Mouse (Mus musculus) heart, adult 11 months (tissue): ENCODE results near the gene Cbarp.

ENCODE experiments used
- DNase-seq: peaks from one replicate; pipeline ENCODE4 v3.0.0; 2022

The Cbarp gene

DNA sequence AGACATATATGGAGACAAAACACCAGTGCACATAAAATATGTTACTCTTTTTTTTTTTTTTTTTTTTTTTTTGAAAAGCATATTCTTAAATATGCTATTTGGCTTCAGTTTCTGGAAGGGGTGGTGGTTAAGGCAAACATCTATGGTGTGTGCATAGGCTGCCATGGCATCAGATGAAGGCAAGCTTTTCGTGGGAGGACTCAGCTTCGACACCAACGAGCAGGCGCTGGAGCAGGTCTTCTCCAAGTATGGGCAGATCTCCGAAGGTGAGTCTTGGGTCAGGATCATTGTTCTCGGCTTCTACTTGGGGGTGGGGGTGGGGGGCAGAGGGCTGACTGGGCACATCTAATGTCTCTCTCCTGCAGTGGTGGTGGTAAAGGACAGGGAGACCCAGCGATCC is 29.0 kb upstream of the Cbarp start:
- no peak for DNase-seq

DNA sequence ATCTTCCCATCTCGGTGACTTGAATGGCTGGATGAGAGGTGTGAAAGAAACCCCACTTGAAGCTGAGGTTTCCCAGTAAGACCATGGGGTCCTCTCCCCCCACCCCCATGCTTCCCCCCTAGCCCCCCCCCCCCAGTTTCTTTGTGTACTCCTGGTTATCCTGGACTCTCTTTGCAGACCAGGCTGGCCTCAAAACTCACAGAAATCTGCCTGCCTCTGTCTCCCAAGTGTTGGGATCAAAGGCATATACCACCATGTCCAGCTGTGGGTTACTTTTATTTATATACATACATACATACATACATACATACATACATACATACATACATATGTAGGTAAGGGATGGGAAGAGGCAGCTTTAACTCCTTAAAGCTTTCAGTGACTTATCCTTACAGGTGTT is 28.4 kb upstream of the Cbarp start:
- DNase-seq: peak; percentile 93

DNA sequence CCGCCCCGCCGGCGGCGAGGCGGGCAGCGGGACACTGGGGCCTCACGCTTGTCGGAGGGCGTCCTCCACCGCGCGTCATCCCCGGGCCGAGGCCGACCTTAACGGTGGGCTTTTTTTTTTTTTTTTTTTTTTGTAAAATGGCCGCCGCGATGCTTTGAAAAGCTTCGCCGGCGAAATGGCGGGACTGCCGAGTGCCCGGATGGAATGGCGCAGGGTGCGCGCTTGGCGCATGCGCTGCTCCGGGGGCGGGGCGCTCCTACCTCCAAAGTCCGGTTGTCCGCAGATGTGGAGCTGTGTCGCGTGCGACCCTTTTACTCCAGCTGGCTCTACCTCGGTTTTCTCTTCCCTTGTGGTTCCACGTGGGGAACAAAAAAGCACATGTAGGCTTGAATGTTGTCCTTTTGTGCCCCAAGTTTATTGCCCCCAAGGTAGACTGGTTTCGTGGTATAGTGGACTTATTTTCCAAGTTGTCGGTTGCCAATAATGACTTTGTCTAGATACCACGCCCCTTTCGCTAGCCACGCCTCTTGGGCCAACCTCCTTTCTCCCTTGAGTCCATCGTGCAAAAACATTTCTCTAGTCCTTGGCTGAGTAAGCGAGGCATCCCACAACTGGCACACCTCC is 27.5 kb upstream of the Cbarp start:
- peak; percentile 99 for DNase-seq

DNA sequence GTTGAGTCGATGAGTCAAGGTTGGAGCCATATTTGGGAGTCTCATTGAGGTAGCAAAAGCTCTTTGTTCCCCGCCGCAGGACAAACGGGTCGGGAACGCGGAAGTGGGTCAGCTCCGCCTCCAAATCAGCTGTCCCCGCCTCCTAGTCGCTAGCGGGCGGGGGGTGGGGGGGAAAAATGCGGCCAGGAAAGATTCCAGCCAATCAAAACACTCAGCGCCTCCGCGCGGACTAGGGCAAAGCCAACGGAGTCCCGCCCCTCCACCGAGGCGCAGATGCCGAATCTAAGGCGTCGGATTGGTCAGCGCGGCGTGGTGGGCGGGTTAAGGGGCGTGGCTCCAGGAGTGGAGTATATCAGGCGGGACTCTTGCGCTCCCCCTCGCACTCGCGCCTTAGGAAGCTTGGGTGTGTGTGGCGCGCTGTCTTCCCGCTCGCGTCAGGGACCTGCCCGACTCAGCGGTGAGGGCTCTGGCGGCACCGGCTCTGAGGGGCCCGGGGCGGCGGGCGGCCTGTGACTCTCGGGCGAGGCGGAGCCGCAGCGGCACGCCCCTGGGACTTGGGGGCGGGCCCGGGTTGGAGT is 26.9 kb upstream of the Cbarp start:
- DNase-seq: peak; percentile 100

DNA sequence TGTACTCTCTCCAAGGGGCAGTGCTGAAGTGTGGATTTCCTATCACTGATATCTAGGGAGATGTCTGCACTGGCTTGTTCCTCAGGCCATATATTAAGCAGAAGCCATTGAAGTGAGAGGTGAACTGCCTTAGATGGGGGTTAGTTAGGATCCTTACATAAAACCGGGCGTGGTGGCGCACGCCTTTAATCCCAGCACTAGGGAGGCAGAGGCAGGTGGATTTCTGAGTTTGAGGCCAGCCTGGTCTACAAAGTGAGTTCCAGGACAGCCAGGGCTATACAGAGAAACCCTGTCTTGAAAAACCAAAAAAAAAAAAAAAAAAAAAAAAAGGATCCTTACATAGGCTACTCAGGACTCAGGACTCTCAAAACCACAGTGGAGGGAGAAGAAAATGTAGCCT is 25.5 kb upstream of the Cbarp start:
- DNase-seq: peak; percentile 90

DNA sequence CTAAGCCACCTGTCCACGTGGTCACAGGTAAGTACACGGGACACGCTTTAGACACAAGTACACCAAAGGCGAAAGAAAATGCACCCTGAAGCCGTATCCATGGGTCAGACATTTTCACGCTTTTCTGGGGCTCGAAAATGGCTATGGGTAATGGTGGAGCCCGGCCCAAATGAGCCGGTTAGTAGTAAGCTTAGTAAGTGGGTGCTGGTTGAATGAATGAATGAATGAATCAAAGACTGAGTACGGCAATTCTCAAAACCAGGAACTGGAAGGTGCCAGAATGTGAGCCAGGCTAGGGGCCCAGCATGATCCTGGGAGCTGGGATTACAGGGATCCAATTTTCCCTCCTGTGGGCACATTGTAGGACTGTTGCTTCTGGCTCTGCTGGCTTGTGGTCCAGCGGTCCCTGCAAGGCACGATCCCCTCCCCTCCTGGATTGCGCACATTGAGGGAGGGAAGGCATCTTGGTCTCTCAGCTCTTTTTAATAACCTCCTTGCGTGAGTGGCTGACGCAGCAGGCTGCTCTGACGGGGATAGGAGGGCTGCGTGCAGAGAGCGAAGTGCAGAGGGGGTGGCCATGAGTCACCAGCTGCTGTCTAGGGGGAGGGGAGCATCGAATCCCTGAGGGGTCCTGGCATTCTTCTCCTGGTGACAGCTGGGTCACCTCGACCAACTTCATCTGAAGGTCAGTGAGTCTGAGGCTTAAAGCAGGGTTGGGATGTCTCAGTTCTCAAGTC is 24.9 kb upstream of the Cbarp start, which contains the start of gene Cirbp:
TSS of gene Cirbp (plus strand) at position 594 of the 737 bp plus-strand sequence.
- DNase-seq: peak; percentile 97

DNA sequence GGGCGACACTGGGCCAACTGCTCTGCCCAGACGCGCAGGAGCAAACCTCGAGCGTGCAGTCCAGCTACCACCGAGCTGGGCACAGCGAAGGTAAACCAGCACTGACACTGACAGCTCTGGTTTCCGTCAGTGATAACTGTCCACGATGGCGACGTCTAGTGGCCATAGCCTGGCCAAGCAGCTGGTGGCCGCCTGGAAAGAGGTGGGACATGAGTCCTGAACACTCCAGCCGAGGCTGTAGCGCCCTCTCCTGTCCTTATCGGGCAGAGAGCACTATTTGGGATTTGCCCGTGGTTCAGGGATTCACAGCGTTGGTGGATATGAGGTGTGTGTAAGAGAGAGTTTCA is 24.3 kb upstream of the Cbarp start:
- peak; percentile 99 for DNase-seq

DNA sequence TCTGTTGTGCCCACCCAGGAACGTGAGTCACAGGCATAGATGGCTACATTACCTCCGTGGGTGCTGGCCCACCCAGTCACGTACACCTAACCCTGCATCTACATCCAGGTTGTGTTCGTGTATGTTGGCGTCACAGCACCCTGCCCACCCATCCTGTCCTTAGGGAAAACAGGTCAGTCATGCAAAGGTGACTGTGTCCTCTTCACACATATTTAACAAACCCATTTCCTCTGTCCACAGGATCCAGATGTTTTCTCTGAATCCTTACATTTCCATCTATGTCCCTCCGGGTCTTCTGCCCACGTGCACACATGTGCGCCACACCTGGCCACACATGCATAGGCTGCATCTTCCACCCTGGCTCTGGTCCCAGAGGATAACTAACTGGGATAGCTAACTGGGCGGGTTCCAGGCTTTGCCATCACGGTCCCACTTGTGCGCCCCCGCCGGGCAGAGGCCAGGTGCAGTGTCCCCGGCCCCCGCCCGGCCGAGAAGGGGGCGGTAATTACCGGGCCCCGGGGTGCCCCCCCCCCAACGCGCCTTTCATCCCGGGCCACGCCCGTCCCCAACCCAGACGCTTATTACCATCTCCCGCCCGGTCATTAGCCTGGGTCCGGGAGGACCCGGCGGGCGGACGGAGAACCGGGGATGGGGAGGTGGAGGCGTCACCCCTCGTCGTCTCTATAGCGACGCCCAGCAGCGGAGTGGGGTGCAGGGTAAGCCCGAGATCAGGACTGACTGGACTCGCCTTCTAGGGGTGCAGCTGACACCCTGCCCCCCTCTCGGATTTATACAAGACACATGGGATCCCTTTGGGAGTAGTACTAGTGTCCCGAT is 23.7 kb upstream of the Cbarp start:
- peak; percentile 97 for DNase-seq

DNA sequence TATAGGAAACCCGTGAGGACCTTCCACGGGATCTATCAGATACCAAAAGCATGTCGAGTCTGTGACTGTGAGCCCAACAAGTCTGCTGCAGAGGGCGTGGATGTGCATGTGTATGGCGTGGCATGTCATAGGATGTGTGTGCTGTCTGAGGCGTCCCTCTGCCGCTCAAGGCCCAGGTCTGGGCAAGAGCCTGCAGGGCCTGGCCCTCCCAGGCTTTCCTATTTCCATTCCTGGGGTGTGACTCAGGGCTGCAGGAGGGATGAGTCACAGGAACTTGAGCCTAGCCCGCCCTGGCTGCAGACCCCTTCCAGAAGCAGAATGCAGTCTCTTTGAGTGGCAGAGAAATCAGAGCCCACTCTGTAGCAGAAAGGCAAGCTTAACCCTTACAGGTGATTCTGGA is 23.1 kb upstream of the Cbarp start:
- DNase-seq: peak; percentile 97

DNA sequence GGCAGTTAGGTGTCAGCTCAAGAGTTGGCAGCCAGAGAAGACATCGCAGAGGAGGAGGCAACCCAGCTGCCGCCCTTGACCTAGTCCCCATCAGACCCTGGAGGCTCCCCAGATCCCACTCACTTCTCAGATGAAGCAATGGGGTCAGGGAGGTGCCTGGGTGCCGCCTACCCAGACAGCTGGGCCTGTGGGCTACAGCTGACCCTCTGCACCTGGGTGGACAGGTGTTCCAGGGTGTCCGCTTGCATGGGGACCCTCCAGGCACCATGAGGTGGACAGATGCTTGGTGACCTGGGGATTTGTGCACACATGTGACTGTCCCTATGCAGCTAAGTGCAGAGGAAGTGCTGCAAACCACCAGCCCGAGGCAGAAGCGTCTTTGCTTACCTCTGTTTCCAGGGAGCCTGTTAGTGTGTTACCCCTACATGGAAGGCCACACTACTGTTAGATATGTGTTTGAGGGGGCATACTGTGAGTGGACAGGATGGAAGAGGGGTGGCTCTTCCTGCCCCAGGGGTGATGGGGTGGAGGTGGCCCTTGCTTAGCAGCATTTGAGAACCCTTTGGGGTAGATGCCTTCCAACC is 22.2 kb upstream of the Cbarp start:
- peak; percentile 96 for DNase-seq

DNA sequence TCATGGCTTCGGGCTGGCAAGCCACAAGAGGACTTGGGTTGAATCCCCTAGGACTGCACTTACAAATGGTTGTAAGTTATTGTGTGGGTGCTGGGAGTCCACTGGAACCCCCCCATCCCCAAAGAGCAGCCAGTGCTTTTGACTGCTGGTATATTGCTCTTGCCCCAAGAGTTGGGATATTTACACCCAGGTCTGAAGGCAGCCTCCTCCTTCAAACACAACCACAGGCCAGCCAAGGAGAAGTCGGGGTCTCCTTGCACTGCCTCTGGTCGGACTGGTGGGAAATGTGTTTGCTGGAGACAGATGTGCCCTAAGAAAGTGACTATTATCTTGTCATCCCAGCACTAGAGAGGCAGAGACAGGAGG is 21.6 kb upstream of the Cbarp start:
- peak; percentile 93 for DNase-seq

DNA sequence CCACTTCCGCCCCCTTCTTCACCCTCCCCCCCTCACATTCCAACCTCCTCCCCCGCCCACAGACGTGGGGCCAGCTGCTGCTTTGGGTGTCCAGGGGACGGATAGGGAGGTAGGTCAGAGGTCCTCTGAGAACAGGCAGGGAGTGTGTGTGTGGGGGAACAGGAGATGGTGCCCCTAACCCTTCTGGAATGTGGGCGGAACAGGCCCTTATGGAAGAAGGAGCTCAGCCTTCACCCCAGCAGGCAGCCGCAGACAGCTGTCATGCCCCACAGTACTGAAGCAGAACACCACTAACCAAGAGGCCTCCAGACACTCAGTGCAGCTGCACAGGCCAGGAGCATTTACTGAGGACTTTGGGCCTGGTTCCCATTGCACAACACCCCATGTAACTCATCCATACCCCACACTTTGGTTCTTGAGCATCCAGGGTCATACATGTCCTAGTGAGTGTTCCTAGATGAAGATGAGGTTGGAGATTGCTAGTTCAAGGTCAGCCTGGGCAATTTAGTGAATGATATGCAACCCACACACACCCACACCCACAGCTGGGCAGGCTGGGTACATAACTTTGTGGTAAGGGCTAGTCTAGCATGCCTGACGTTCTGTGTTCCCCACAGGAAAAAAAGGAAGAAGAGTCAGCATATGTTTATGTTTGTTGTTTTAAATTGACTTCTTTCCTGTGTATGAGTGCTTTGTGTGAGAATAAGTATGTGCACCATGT is 21.0 kb upstream of the Cbarp start:
- DNase-seq: peak; percentile 98

DNA sequence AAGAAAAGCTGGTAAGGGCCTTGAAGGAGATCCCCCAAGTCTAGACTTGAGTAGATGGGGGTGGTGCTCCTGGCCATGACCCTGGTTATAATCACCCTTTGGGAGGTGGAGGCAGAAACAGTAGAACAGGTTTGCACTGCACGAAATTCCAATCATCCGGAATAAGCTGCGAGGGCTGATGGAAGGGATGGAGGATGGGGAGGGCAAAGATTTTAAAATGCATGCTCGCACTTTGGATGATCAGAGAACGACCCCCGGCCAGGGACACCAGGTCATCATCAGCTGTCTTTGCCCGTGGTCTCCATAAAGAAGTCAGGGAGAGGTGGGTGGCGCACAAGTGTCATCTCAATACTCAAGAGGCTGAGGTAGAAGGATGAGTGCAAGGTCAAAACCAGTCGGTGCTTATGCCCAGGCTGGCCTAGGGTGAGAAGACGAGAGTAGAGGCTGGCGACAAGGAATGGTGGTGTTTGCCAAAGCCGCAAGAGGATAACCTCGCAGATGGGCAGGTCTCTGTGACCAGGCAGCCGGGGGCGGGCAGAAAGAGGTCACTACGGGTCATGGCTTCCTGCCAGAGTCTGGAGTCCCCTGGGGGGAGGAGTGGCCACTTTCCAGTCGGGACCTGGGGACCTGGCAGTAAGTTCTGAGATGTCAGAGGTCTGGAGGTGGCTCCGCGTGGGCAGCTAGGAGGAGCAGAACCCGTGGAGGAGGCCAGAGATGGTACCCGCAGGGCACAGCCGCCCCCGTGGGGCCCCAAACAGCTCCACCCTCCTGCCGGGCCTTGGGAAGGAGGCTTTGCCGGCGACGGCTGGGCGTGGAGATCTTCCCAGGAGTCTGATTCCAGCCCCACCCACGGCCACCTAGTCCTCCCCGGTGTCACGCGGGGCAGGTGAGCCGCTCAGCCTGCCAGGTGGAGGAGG is 20.1 kb upstream of the Cbarp start:
- DNase-seq: peak; percentile 99

DNA sequence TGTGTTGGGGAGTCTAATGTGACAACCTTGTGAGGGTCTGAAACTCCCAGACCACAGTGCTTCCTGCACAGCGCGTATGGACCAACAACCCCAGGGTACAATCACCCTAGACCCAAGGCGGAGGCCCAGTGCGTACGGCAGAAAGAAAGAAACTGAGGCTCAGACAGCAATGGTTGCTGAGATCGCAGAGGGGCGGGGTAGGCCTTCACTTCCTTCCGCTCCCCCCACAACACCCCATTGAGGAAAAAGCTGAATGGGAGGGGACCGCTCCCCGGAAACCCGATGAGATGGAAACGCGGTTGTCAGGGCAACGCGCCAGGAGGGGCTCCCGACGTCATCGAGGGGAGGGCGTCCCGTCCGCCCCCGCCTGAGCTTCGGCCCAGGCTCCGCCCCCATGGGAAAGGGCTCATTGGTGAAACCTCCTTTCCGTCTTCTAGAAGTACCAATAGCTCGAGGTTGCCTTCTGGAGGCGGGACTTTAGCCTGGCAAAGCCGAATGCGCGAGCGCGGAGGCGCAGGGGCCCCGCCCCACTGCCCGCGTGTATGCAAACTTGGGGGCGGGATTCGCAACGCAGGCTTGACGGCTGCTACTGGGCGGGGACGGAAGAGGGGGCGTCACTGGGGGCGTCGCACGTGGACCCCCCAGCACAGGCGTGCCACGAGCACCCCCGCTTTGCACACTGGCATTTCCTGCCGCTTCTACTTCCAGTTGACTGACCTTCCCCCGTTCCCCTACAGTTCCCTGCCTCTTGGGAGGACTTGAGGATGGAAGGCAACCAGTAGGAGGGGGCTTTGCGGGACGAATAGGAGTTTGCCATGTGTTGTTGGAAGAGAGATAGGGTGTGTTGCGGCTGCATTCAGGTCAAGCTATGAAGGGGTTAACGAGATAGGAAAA is 19.2 kb upstream of the Cbarp start:
- peak; percentile 100 for DNase-seq

DNA sequence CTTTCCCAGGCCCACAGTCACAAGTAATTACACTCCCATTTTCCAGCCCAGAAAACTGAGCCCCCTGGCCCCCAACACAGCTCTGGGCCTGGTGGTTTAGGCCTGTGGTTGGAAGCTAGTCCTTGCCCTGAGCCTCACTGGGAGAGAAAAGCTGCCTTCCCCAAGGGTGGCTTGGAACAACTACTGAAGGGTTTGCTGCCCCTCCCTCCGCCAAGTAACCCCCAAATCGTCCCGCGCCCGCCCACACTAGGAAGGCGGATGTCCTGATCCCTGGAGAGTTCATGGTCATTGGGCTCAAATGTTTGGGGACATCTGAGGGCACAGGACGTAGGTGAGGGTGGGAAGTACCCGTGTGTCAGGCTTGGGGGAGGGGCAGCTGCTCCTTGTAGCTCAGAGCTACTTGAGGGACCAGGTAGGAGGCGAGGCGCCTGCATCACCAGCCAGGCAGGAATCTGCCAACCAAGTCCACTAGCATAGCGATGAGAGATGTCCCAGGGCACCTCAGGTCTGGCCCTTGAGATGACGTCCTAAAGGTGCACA is 18.5 kb upstream of the Cbarp start:
- peak; percentile 98 for DNase-seq

DNA sequence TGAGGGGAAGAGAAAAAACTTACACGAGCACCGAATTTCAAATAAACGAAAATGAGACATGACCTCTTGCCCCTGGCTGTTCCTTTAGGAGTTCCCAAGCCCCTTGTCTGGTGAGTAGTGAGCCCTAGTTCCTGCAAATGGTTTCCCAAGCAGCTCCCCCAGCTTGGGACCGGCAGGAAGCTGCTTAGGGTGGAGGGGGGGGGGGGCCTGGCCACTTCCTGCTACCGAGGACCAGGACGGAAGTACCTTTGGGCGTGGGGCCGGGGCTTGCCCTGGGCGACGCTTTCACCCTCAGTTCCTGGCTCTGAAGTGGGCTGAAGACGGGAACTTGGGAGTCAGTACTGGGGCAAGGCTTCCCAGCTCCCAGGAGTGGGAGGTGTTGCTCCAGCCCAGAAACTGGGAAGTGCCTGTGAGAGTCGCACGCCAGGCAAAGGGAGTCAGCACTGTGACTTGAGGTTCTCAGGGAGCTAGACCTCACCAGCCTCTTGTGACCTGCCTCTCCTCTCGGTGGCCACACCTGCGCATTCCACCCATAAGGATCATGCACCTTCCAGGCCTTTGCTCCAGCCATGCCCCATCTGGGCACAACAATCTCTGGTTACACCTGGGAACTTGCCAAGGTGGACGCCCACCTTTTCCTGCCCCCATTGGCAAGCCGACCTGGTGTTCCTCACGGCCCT is 17.8 kb upstream of the Cbarp start:
- DNase-seq: peak; percentile 99

DNA sequence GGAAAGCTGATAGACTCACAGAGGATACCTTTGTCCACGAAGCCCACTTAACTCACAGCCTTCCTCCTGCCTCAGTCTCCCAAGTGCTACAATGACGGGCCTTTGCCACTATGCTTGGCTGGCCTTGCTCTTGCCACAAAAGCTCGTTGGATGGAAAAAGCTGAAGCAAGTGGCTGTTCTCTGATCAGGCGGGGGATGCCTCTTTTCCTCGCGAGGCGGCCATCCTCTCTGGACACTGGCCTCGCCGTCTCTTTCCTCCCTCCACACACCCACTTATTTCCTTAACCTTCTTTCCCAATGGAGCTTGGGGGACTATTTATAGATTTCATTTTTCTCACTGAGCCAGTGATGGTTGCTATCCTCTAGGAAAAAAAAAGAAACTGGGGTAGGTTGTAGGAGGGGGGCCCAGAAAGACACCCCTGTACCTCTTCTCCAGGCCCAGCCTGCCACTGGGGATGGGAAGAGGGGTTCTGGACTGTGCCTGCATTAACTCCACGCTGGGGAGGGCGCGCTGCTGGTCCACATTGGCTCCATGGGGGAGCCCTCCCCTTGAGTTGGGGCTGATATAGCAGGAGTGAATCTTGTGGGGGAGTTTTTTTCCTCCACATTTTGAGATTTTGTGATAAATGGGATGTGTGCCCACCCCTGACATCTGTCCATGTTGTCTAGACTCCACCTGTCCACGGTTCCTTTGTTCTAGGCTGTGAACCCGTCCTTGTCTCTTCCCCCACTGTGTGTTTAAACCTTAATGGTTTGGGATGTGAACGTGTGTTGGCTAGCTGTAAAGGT is 16.7 kb upstream of the Cbarp start:
- DNase-seq: peak; percentile 94

DNA sequence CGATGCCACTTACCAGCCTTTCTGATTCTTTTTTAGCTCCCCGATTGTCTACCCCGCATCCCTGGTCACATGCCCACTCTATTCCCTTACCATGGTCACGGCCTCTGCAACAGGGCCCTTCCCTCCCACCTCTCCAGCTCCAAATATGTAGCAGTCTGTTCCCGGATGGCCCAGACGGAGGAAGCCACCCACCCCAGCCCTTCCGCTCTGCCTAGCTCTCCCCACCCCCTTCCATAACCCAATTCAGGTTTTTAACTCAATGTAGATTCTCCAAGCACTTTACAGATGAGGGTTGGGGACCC is 16.1 kb upstream of the Cbarp start:
- peak; percentile 99 for DNase-seq
